Mouse (Mus musculus) limb, embryonic 13.5 days (tissue): Measurements from ENCODE around the gene Rph3a. TPM values are rescaled to one million over a fixed set of nuclear protein-coding genes. Genes with fewer than 3 reads are reported as not detected.

Source experiments
- ATAC-seq: fragments of 200-750 bp; cut with Nextera tagmentation; 2 replicates; pipeline ENCODE4 v1.8.0; 2017; ENCODE audit warnings: low read depth, moderate number of reproducible peaks, moderate TSS enrichment; ENCODE audit not compliant: low FRiP score
- H3K27ac ChIP-seq: fragments of 300-500 bp; sonication (generic); 2 replicates; pipeline ENCODE4 v1.5.1; 2015; ENCODE audit warnings: inconsistent platforms, mild to moderate bottlenecking, moderate library complexity
- H3K27me3 ChIP-seq: fragments of 300-500 bp; sonication (generic); 2 replicates; pipeline ENCODE4 v1.6.1; 2015; ENCODE audit warnings: mild to moderate bottlenecking, inconsistent platforms
- H3K36me3 ChIP-seq: fragments of 300-500 bp; sonication (generic); 2 replicates; pipeline ENCODE4 v1.6.1; 2015; ENCODE audit warnings: inconsistent platforms, mild to moderate bottlenecking, moderate library complexity
- H3K4me1 ChIP-seq: fragments of 300-500 bp; sonication (generic); 2 replicates; pipeline ENCODE4 v1.6.1; 2015; ENCODE audit warnings: inconsistent platforms
- H3K4me2 ChIP-seq: fragments of 300-500 bp; sonication (generic); replicated peaks from 2 replicates; pipeline ENCODE4 v1.6.1; 2015; ENCODE audit warnings: inconsistent platforms, mild to moderate bottlenecking, moderate library complexity
- H3K4me3 ChIP-seq: fragments of 300-500 bp; sonication (generic); 2 replicates; pipeline ENCODE4 v1.5.1; 2015; ENCODE audit warnings: moderate library complexity, mild to moderate bottlenecking, inconsistent platforms
- H3K9ac ChIP-seq: fragments of 300-500 bp; sonication (generic); 2 replicates; pipeline ENCODE4 v1.6.1; 2015; ENCODE audit warnings: mild to moderate bottlenecking, inconsistent platforms
- H3K9me3 ChIP-seq: fragments of 300-500 bp; sonication (generic); 2 replicates; pipeline ENCODE4 v1.6.1; 2016; ENCODE audit warnings: inconsistent platforms
- WGBS: fragments of 180-500 bp; shearing (Covaris S2); methylation state at CpG from one replicate; pipeline ENCODE4 v1.1.7; 2015; 5-methylcytosine and 5-hydroxymethylcytosine counted together
- polyA plus RNA-seq: library from polyadenylated mRNA; unstranded; fragments of >200 nt; fragmentation: Nextera tagmentation; extraction: Ambion mirVana; gene quantifications from 2 replicates; pipeline ENCODE4 v1.2.1, GENCODE M21; 2015

Gene Rph3a
- polyA plus RNA-seq, 1 experiment from 2014 or later = 0.09 TPM

DNA sequence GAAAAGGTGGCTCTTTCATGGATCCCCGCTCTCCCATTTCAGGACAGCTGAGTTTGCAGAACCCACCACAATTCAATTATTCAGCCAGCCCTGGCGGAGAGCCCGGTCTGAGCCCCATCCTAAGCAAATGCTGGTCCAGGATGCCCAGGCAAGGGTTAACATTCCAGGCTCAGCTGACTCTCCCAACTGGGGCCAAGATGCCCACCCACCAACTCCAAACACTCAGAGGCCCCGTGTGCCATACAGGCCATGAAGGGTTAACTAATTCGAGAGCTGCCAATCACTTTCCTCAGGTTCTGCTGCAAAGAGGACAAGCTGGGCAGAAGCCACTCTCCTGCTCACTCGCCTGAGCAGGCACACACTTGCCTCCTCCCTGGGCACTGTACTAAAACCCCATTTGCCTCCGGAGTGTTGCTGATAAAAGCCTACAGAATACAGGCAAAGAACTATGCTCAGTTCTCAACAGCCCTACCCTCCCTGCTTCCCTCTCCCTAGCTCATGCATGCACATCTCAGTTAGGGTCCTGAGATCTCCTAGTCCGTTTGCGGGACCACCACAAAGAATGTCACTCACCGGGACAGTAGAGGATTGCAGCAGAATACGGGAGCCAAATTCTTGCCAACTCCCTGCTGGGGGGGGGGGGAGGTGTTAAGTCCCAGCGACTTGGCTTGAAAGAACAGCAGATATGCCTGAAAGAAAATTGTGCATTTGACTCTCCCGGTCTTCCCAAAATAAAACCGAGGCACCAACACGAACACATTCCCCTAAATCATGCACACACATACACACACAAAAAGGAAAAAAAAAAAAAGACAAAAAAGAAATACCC lies 1.3 kb downstream of the Rph3a start:
- H3K4me2 ChIP-seq = no peak overlapping the region
- H3K27me3 ChIP-seq = peaks cover 31% of the 10 kb centered on the region
- no peak for ATAC-seq
- H3K36me3 ChIP-seq = no peaks in the 10 kb centered on the region
- H3K27ac ChIP-seq = no peak overlapping the region
- H3K4me1 ChIP-seq = no peaks in the 10 kb centered on the region
- 15% methylated on average over 15 of the region's 15 CpGs for WGBS
- H3K9me3 ChIP-seq = no peaks in the 10 kb centered on the region
- H3K4me3 ChIP-seq = no peak overlapping the region
- no peak overlapping the region for H3K9ac ChIP-seq

GRCm38 (mm10) chr5:121007563-121007962 lies 2.3 kb downstream of the Rph3a start:
- Histone ChIP-seq H3K36me3 (no peaks in the 10 kb centered on the region), H3K27ac (no peak overlapping the region), H3K4me3 (no peak overlapping the region), H3K9me3 (no peaks in the 10 kb centered on the region), H3K4me2 (no peak overlapping the region), H3K9ac (no peak overlapping the region), H3K4me1 (no peaks in the 10 kb centered on the region), H3K27me3 (peaks cover 37% of the 10 kb centered on the region)
- no peak for ATAC-seq
- 77% methylated on average over 3 of the region's 3 CpGs for WGBS

GRCm38 (mm10) chr5:121007130-121007529 lies 2.8 kb downstream of the Rph3a start:
- peaks cover 37% of the 10 kb centered on the region for H3K27me3 ChIP-seq
- no peak for ATAC-seq
- H3K9me3 ChIP-seq = no peaks in the 10 kb centered on the region

GRCm38 (mm10) chr5:121006176-121006575 lies 3.7 kb downstream of the Rph3a start:
- Histone ChIP-seq H3K4me3 (no peak overlapping the region), H3K27ac (no peak overlapping the region), H3K9ac (no peak overlapping the region), H3K4me1 (no peaks in the 10 kb centered on the region), H3K9me3 (no peaks in the 10 kb centered on the region), H3K4me2 (no peak overlapping the region), H3K27me3 (peaks cover 37% of the 10 kb centered on the region), H3K36me3 (no peaks in the 10 kb centered on the region)
- ATAC-seq = no peak
- WGBS = 48% methylated on average over 3 of the region's 4 CpGs

More at GRCm38 (mm10) chr5:121007130-121007529, 2.8 kb downstream of the Rph3a start:
- H3K4me3 ChIP-seq = no peak overlapping the region
- no peaks in the 10 kb centered on the region for H3K4me1 ChIP-seq
- H3K4me2 ChIP-seq = no peak overlapping the region
- WGBS = 82% methylated on average over 8 of the region's 8 CpGs
- H3K27ac ChIP-seq = no peak overlapping the region
- no peaks in the 10 kb centered on the region for H3K36me3 ChIP-seq
- H3K9ac ChIP-seq = no peak overlapping the region

GRCm38 (mm10) chr5:121003781-121004180 lies 6.1 kb downstream of the Rph3a start:
- WGBS = 50% methylated on average over 17 of the region's 17 CpGs
- peaks cover 24% of the 10 kb centered on the region for H3K27me3 ChIP-seq
- H3K36me3 ChIP-seq = no peaks in the 10 kb centered on the region
- no peaks in the 10 kb centered on the region for H3K9me3 ChIP-seq
- no peak overlapping the region for H3K4me2 ChIP-seq
- H3K4me3 ChIP-seq = no peak overlapping the region
- H3K27ac ChIP-seq = no peak overlapping the region
- no peak for ATAC-seq
- no peaks in the 10 kb centered on the region for H3K4me1 ChIP-seq
- no peak overlapping the region for H3K9ac ChIP-seq

DNA sequence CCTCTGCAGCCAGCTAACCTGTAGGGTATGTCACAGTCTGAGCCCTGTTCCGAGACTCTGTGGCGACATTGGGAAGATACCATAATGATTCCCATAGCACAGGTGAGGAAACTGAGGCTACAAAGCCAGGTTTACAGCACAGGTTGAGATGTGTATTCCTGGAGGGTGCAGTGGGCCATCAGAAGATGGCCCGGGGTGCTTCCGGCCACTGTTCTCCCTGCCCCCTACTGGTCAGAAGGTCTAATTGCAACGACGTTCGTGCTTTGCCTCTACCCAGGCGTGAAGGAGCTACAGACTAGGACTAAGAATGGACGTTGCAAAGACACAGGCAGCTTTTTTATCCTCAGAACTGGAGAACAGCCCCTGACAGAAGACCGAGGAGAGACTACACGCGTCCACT lies 10.3 kb downstream of the Rph3a start:
- no peak overlapping the region for H3K4me2 ChIP-seq
- H3K9ac ChIP-seq = no peak overlapping the region
- H3K9me3 ChIP-seq = no peaks in the 10 kb centered on the region
- no peaks in the 10 kb centered on the region for H3K4me1 ChIP-seq
- 42% methylated on average over 12 of the region's 12 CpGs for WGBS
- no peak overlapping the region for H3K27ac ChIP-seq
- H3K4me3 ChIP-seq = no peak overlapping the region
- no peak for ATAC-seq
- H3K36me3 ChIP-seq = no peaks in the 10 kb centered on the region
- peaks cover 15% of the 10 kb centered on the region for H3K27me3 ChIP-seq

- Histone ChIP-seq H3K9ac (no peak overlapping the region), H3K27ac (no peak overlapping the region), H3K9me3 (no peaks in the 10 kb centered on the region), H3K27me3 (no peaks in the 10 kb centered on the region), H3K4me2 (no peak overlapping the region), H3K4me1 (no peaks in the 10 kb centered on the region), H3K36me3 (no peaks in the 10 kb centered on the region), H3K4me3 (no peak overlapping the region)
- 85% methylated on average over 3 of the region's 3 CpGs for WGBS
- no peak for ATAC-seq
Measured at GRCm38 (mm10) chr5:120988373-120988772, 21.5 kb downstream of the Rph3a start.

DNA sequence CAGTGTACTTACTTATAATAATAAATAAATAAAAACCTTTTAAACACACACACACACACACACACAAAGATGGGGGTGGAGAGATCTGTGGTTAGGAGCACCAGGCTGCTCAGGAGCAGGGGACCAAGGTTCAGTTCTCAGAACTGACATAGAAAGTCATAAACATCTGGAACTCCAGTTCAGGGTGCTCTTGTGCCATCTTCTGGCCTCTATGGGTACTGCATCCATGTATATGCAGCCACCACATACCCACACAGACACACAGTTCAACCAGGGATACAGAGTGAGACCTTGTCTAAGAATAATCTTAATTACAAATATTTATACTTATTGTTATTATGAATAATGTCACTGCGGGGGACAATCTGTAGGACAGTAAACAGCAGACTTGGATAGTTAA lies 26.9 kb downstream of the Rph3a start:
- H3K4me1 ChIP-seq = no peaks in the 10 kb centered on the region
- H3K27me3 ChIP-seq = no peaks in the 10 kb centered on the region
- no peak overlapping the region for H3K9ac ChIP-seq
- H3K9me3 ChIP-seq = peaks cover 12% of the 10 kb centered on the region; the same call in 1 of the 2 replicates
- no peaks in the 10 kb centered on the region for H3K36me3 ChIP-seq
- WGBS = 82% methylated on average over 1 of the region's 1 CpGs
- H3K4me2 ChIP-seq = no peak overlapping the region
- no peak for ATAC-seq
- no peak overlapping the region for H3K27ac ChIP-seq
- H3K4me3 ChIP-seq = no peak overlapping the region

GRCm38 (mm10) chr5:120981211-120981610 lies 28.7 kb downstream of the Rph3a start:
- ATAC-seq = no peak
- Histone ChIP-seq H3K4me2 (no peak overlapping the region), H3K4me3 (no peak overlapping the region), H3K27me3 (no peaks in the 10 kb centered on the region), H3K9ac (no peak overlapping the region), H3K27ac (no peak overlapping the region), H3K36me3 (no peaks in the 10 kb centered on the region), H3K4me1 (no peaks in the 10 kb centered on the region), H3K9me3 (peaks cover 12% of the 10 kb centered on the region; the same call in 1 of the 2 replicates)
- 92% methylated on average over 11 of the region's 11 CpGs for WGBS

- Histone ChIP-seq H3K4me1 (no peaks in the 10 kb centered on the region), H3K9ac (no peak overlapping the region), H3K27ac (no peak overlapping the region), H3K4me3 (no peak overlapping the region), H3K27me3 (no peaks in the 10 kb centered on the region), H3K4me2 (no peak overlapping the region), H3K9me3 (peaks cover 12% of the 10 kb centered on the region; the same call in 1 of the 2 replicates), H3K36me3 (no peaks in the 10 kb centered on the region)
- no peak for ATAC-seq
- 79% methylated on average over 2 of the region's 2 CpGs for WGBS
Measured at GRCm38 (mm10) chr5:120980116-120980515, 29.8 kb downstream of the Rph3a start.

GRCm38 (mm10) chr5:120976138-120976537 lies 33.8 kb downstream of the Rph3a start:
- Histone ChIP-seq H3K4me3 (no peak overlapping the region), H3K27ac (no peak overlapping the region), H3K27me3 (no peaks in the 10 kb centered on the region), H3K9me3 (peaks cover 8% of the 10 kb centered on the region; the same call in 1 of the 2 replicates), H3K4me2 (no peak overlapping the region), H3K36me3 (no peaks in the 10 kb centered on the region), H3K4me1 (no peaks in the 10 kb centered on the region), H3K9ac (no peak overlapping the region)
- ATAC-seq = no peak
- 45% methylated on average over 3 of the region's 3 CpGs for WGBS

DNA sequence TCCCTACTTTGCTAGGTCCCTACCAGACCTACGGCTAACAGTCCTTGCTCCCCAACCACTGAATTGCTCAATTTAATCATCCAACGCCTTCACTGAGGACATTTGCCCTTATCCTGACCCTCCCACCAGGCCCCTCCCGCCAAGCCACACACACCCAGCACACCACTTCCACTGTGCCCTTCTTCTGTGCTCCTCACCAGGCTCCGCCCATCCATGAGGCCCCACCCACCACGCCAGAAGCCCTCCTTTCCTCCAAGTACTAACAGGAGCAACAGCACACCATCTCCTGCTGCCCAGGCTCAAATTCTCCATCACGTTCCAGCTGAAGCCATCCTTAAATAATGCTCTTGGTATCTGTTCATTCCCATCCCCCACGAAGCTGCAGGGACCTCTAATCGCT lies 35.4 kb downstream of the Rph3a start:
- 0 out of 2 replicates have a peak, but pooled peaks cover 2% of the 10 kb centered on the region for H3K9me3 ChIP-seq
- H3K4me3 ChIP-seq = no peak overlapping the region
- no peak overlapping the region for H3K9ac ChIP-seq
- no peaks in the 10 kb centered on the region for H3K4me1 ChIP-seq
- ATAC-seq = no peak
- no peaks in the 10 kb centered on the region for H3K27me3 ChIP-seq
- WGBS = 53% methylated on average over 8 of the region's 8 CpGs
- no peak overlapping the region for H3K27ac ChIP-seq
- no peak overlapping the region for H3K4me2 ChIP-seq
- H3K36me3 ChIP-seq = no peaks in the 10 kb centered on the region

DNA sequence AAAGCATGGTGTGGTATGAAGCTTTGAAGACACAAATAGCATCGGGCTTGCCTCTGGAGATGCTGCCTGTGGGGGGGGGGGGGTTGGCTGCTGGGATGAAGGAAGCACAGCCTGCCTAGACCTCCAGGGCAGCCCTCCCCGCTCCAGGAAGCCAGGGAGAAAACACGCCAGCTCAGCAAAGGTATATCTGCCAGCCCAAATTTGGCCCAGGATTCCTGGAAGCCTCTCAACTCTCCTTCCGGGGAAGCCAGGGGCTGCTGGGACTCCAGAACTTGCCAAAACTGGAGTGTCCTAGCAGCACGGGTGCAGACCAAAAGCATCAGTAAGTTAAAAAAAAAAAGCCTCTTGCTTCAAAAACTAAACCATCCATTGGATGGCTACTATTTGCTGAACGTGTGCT lies 37.6 kb downstream of the Rph3a start:
- Histone ChIP-seq H3K27me3 (no peaks in the 10 kb centered on the region), H3K9ac (no peak overlapping the region), H3K27ac (no peak overlapping the region), H3K4me3 (no peak overlapping the region), H3K36me3 (no peaks in the 10 kb centered on the region), H3K4me2 (no peak overlapping the region), H3K9me3 (no peaks in the 10 kb centered on the region), H3K4me1 (no peaks in the 10 kb centered on the region)
- no peak for ATAC-seq
- 82% methylated on average over 6 of the region's 6 CpGs for WGBS
